Mouse (Mus musculus) MEL (cell line): ENCODE measurements around the gene Map3k20. TPM values are rescaled to one million over a fixed set of nuclear protein-coding genes. Genes with fewer than 3 reads are reported as not detected.

ENCODE experiments used
- DNase-seq: peaks from one replicate; pipeline ENCODE4 v3.0.0; 2011; ENCODE audit warnings: low read depth, low spot score
- H3K27ac ChIP-seq: 2 replicates; pipeline ENCODE4 v1.5.1; 2012; ENCODE audit warnings: low read depth, mild to moderate bottlenecking, control low read depth, low read length, moderate library complexity; ENCODE audit not compliant: control insufficient read depth
- H3K27me3 ChIP-seq, 2 experiments: fragments of 150-350 bp in 1 of 2; sonication (generic) in 1 of 2; 2 replicates each; pipeline ENCODE4 v1.6.1; 2012; ENCODE audit warnings: low read length in 2 of 2, mild to moderate bottlenecking in 2 of 2, improper control_type of control experiment in 1 of 2, moderate library complexity in 1 of 2; ENCODE audit not compliant: insufficient read depth in 2 of 2, control insufficient read depth in 1 of 2
- H3K36me3 ChIP-seq, 2 experiments: 2 replicates each; pipeline ENCODE4 v1.6.1; 2012 to 2014; ENCODE audit warnings: low read length in 2 of 2, improper control_type of control experiment in 1 of 2, inconsistent platforms in 1 of 2, mild to moderate bottlenecking in 1 of 2; ENCODE audit not compliant: insufficient read depth in 2 of 2, control insufficient read depth in 1 of 2
- H3K4me1 ChIP-seq, 2 experiments: fragments of 150-350 bp in 1 of 2; sonication (generic) in 1 of 2; 2 replicates each; pipeline ENCODE4 v1.6.1; 2012; ENCODE audit warnings: low read length in 2 of 2, improper control_type of control experiment in 1 of 2, mild to moderate bottlenecking in 1 of 2; ENCODE audit not compliant: insufficient read depth in 2 of 2, control insufficient read depth in 1 of 2
- H3K4me3 ChIP-seq, 2 experiments: fragments of 150-350 bp in 1 of 2; sonication (generic) in 1 of 2; 2 replicates each; pipeline ENCODE4 v1.5.1; 2012; ENCODE audit warnings: low read depth in 2 of 2, low read length in 2 of 2, mild to moderate bottlenecking in 2 of 2, moderate library complexity in 2 of 2, control low read depth in 1 of 2, improper control_type of control experiment in 1 of 2; ENCODE audit not compliant: control insufficient read depth in 1 of 2, insufficient read depth in 1 of 2
- H3K79me2 ChIP-seq: 2 replicates; pipeline ENCODE4 v1.6.1; 2012; ENCODE audit warnings: mild to moderate bottlenecking, low read length, moderate library complexity; ENCODE audit not compliant: control insufficient read depth, poor library complexity, insufficient read depth
- H3K9ac ChIP-seq: 2 replicates; pipeline ENCODE4 v1.6.1; 2012; ENCODE audit warnings: low read depth, mild to moderate bottlenecking, control low read depth, low read length, moderate library complexity; ENCODE audit not compliant: control insufficient read depth, poor library complexity, severe bottlenecking
- H3K9me3 ChIP-seq: fragments of 150-350 bp; sonication (generic); replicated peaks from 2 replicates; pipeline ENCODE4 v1.6.1; 2012; ENCODE audit warnings: mild to moderate bottlenecking, low read length, improper control_type of control experiment, moderate library complexity; ENCODE audit not compliant: insufficient read depth
- CHD1 ChIP-seq: IDR thresholded peaks from 2 replicates; pipeline ENCODE4 v1.6.1; 2012; ENCODE audit warnings: low read depth, mild to moderate bottlenecking, inconsistent platforms, low read length, improper control_type of control experiment
- CHD2 ChIP-seq: IDR thresholded peaks from 2 replicates; pipeline ENCODE4 v1.6.1; 2011; ENCODE audit warnings: low read length, improper control_type of control experiment
- E2F4 ChIP-seq: IDR thresholded peaks from 2 replicates; pipeline ENCODE4 v1.6.1; 2011; ENCODE audit warnings: low read depth, low read length, improper control_type of control experiment, borderline replicate concordance
- ELF1 ChIP-seq: IDR thresholded peaks from 2 replicates; pipeline ENCODE4 v1.6.1; 2014; ENCODE audit warnings: low read depth, mild to moderate bottlenecking, inconsistent platforms, low read length, improper control_type of control experiment, moderate library complexity
- EP300 ChIP-seq, 2 experiments: IDR thresholded peaks; 2 replicates each; pipeline ENCODE4 v1.6.1; 2011; ENCODE audit warnings: improper control_type of control experiment in 2 of 2, low read length in 2 of 2, low read depth in 1 of 2, mild to moderate bottlenecking in 1 of 2
- ETS1 ChIP-seq: IDR thresholded peaks from 2 replicates; pipeline ENCODE4 v1.6.1; 2012; ENCODE audit warnings: low read depth, mild to moderate bottlenecking, inconsistent platforms, low read length, improper control_type of control experiment, moderate library complexity
- GATA1 ChIP-seq: IDR thresholded peaks from 2 replicates; pipeline ENCODE4 v1.6.1; 2011; ENCODE audit warnings: low read depth, low read length, improper control_type of control experiment
- HCFC1 ChIP-seq: IDR thresholded peaks from 2 replicates; pipeline ENCODE4 v1.6.1; 2012; ENCODE audit warnings: low read depth, mild to moderate bottlenecking, inconsistent platforms, low read length, improper control_type of control experiment, moderate library complexity
- JUND ChIP-seq: IDR thresholded peaks from 2 replicates; pipeline ENCODE4 v1.6.1; 2011; ENCODE audit warnings: low read depth, mild to moderate bottlenecking, improper control_type of control experiment, low read length
- KAT2A ChIP-seq: conservative IDR thresholded peaks from 2 replicates; pipeline ENCODE4 v1.6.1; 2012; ENCODE audit warnings: low read depth, low read length, improper control_type of control experiment, inconsistent platforms
- MAFK ChIP-seq: IDR thresholded peaks from 2 replicates; pipeline ENCODE4 v1.6.1; 2011; ENCODE audit warnings: low read depth, mild to moderate bottlenecking, low read length, improper control_type of control experiment, borderline replicate concordance
- MAX ChIP-seq: IDR thresholded peaks from 2 replicates; pipeline ENCODE4 v1.6.1; 2011; ENCODE audit warnings: low read length, improper control_type of control experiment
- MAZ ChIP-seq: IDR thresholded peaks from 2 replicates; pipeline ENCODE4 v1.6.1; 2012; ENCODE audit warnings: low read depth, mild to moderate bottlenecking, inconsistent platforms, low read length, improper control_type of control experiment
- MEF2A ChIP-seq: IDR thresholded peaks from 2 replicates; pipeline ENCODE4 v1.6.1; 2014; ENCODE audit warnings: low read depth, mild to moderate bottlenecking, inconsistent platforms, low read length, improper control_type of control experiment; ENCODE audit not compliant: poor library complexity, insufficient replicate concordance, severe bottlenecking; ENCODE audit errors: extremely low read depth
- MXI1 ChIP-seq: IDR thresholded peaks from 2 replicates; pipeline ENCODE4 v1.6.1; 2011; ENCODE audit warnings: mild to moderate bottlenecking, low read depth, low read length, improper control_type of control experiment
- MYC ChIP-seq: IDR thresholded peaks from 2 replicates; pipeline ENCODE4 v1.6.1; 2011; ENCODE audit warnings: low read depth, mild to moderate bottlenecking, low read length, improper control_type of control experiment, moderate library complexity
- NELFE ChIP-seq: IDR thresholded peaks from 2 replicates; pipeline ENCODE4 v1.6.1; 2011; ENCODE audit warnings: low read depth, low read length, improper control_type of control experiment
- POLR2A ChIP-seq, 2 experiments: IDR thresholded peaks; 2 replicates each; pipeline ENCODE4 v1.6.1; 2011 to 2012; ENCODE audit warnings: low read length in 2 of 2, mild to moderate bottlenecking in 2 of 2, control low read depth in 1 of 2, improper control_type of control experiment in 1 of 2, low read depth in 1 of 2, moderate library complexity in 1 of 2; ENCODE audit not compliant: control insufficient read depth in 1 of 2, insufficient read depth in 1 of 2, poor library complexity in 1 of 2
- RCOR1 ChIP-seq: IDR thresholded peaks from 2 replicates; pipeline ENCODE4 v1.6.1; 2012; ENCODE audit warnings: low read depth, mild to moderate bottlenecking, inconsistent platforms, low read length, improper control_type of control experiment
- SIN3A ChIP-seq: IDR thresholded peaks from 2 replicates; pipeline ENCODE4 v1.6.1; 2012; ENCODE audit warnings: low read length, improper control_type of control experiment, inconsistent platforms
- SMC3 ChIP-seq: IDR thresholded peaks from 2 replicates; pipeline ENCODE4 v1.6.1; 2011; ENCODE audit warnings: low read depth, low read length, improper control_type of control experiment
- TAL1 ChIP-seq: IDR thresholded peaks from 2 replicates; pipeline ENCODE4 v1.6.1; 2012; ENCODE audit warnings: mild to moderate bottlenecking, inconsistent platforms, low read length, moderate library complexity, mixed read lengths
- UBTF ChIP-seq: IDR thresholded peaks from 2 replicates; pipeline ENCODE4 v1.6.1; 2012; ENCODE audit warnings: low read depth, mild to moderate bottlenecking, inconsistent platforms, low read length, improper control_type of control experiment, moderate library complexity, borderline replicate concordance; ENCODE audit not compliant: insufficient read depth
- USF1 ChIP-seq: IDR thresholded peaks from 2 replicates; pipeline ENCODE4 v1.6.1; 2014; ENCODE audit warnings: low read depth, mild to moderate bottlenecking, inconsistent platforms, low read length, improper control_type of control experiment, moderate library complexity
- USF2 ChIP-seq, 2 experiments: IDR thresholded peaks; 2 replicates each; pipeline ENCODE4 v1.6.1; 2011 to 2012; ENCODE audit warnings: improper control_type of control experiment in 2 of 2, low read length in 2 of 2, borderline replicate concordance in 1 of 2, inconsistent platforms in 1 of 2, low read depth in 1 of 2, mild to moderate bottlenecking in 1 of 2; ENCODE audit not compliant: insufficient read depth in 1 of 2
- ZKSCAN1 ChIP-seq: IDR thresholded peaks from 2 replicates; pipeline ENCODE4 v1.6.1; 2012; ENCODE audit warnings: low read depth, mild to moderate bottlenecking, inconsistent platforms, low read length, improper control_type of control experiment, moderate library complexity
- ZMIZ1 ChIP-seq: IDR thresholded peaks from 2 replicates; pipeline ENCODE4 v1.6.1; 2012; ENCODE audit warnings: low read depth, mild to moderate bottlenecking, inconsistent platforms, low read length, improper control_type of control experiment, moderate library complexity
- ZNF384 ChIP-seq: IDR thresholded peaks from 2 replicates; pipeline ENCODE4 v1.6.1; 2012; ENCODE audit warnings: low read depth, mild to moderate bottlenecking, inconsistent platforms, low read length, improper control_type of control experiment
- polyA plus RNA-seq, 2 experiments: library from polyadenylated mRNA; stranded (reverse) in 1 of 2; unstranded in 1 of 2; fragments of >175 nt in 1 of 2; fragments of >200 nt in 1 of 2; gene quantifications; 2 replicates each; pipeline versions ENCODE4 v1.2.1 to v1.2.4; 2012; ENCODE audit warnings: low replicate concordance in 2 of 2, low read depth in 1 of 2; ENCODE audit not compliant: insufficient read length in 2 of 2, insufficient read depth in 1 of 2, missing spikeins in 1 of 2
- total RNA-seq: library from RNA; depleted of rRNA; stranded (reverse); fragments of 300-350 nt; gene quantifications from 2 replicates; pipeline ENCODE4 v1.2.3, GENCODE M21; 2012

Gene Map3k20
- total and polyA plus RNA-seq, 3 experiments, result 7.4 to 9.6 TPM; not detected in 1

- Histone ChIP-seq H3K4me1 (peaks cover 4 to 14% of the 10 kb centered on the region in 2 experiments), H3K9me3 (no peaks in the 10 kb centered on the region), H3K9ac (peak overlapping the region; percentile 81), H3K27me3 (peaks cover 3 to 15% of the 10 kb centered on the region in 2 experiments; a peak in 3 of 4 replicates), H3K27ac (peak overlapping the region; percentile 38), H3K79me2 (peaks cover 5% of the 10 kb centered on the region; the same call in 1 of the 2 replicates), H3K4me3 (peak overlapping the region; percentile 65 to 67), H3K36me3 (peaks cover 0 to 13% of the 10 kb centered on the region in 2 experiments; a peak in 2 of 4 replicates)
- no peak for TF ChIP-seq ZKSCAN1
- peak; percentile 28; the same call in 1 of the 2 replicates for TF ChIP-seq HCFC1
- peak; percentile 11; the same call in 1 of the 2 replicates for TF ChIP-seq MAX
- TF ChIP-seq SMC3, result no peak
- TF ChIP-seq UBTF, result no peak
- 0 out of 2 replicates have a peak, but pooled peaks have one; percentile 41 for TF ChIP-seq SIN3A
- no peak for TF ChIP-seq ZMIZ1
- TF ChIP-seq USF1, result no peak
- peak; percentile 52; the same call in 1 of the 2 replicates for TF ChIP-seq MXI1
- 0 out of 2 replicates have a peak, but pooled peaks have one; percentile 33 for TF ChIP-seq CHD1
- DNase-seq, result peak; percentile 77
Observed at GRCm38 (mm10) chr2:72285888-72286661, 638 bp downstream of the Map3k20 start.

- Histone ChIP-seq H3K9ac (peak overlapping the region; percentile 24), H3K9me3 (no peaks in the 10 kb centered on the region), H3K4me3 (peak overlapping the region; percentile 27 to 67), H3K36me3 (peaks cover 0 to 13% of the 10 kb centered on the region in 2 experiments; a peak in 2 of 4 replicates), H3K27ac (peak overlapping the region; percentile 71), H3K4me1 (peaks cover 4 to 14% of the 10 kb centered on the region in 2 experiments), H3K79me2 (peaks cover 7% of the 10 kb centered on the region; the same call in 1 of the 2 replicates), H3K27me3 (peaks cover 0 to 14% of the 10 kb centered on the region in 2 experiments; a peak in 2 of 4 replicates)
- peak; percentile 87 for DNase-seq
- no peak for TF ChIP-seq SMC3
- TF ChIP-seq RCOR1, result peak; percentile 77
- TF ChIP-seq ELF1, result no peak
- TF ChIP-seq JUND, result no peak
- TF ChIP-seq GATA1, result peak; percentile 93
- peak; percentile 78 for TF ChIP-seq TAL1
- TF ChIP-seq MEF2A, result peak; percentile 42; the same call in 1 of the 2 replicates
- TF ChIP-seq ETS1, result peak; percentile 86
- no peak for TF ChIP-seq USF1
- no peak for TF ChIP-seq NELFE
- no peak for TF ChIP-seq POLR2A (IDR thresholded peaks at IDR 0.05; ENCODE audit: control insufficient read depth in 1 of 2, insufficient read depth in 1 of 2, low read depth in 1 of 2, low read length in 2 of 2, poor library complexity in 1 of 2)
- TF ChIP-seq ZKSCAN1, result no peak
- TF ChIP-seq EP300 (IDR thresholded peaks at IDR 0.05; ENCODE audit: low read depth in 1 of 2, low read length in 2 of 2), result peak; percentile 74 to 86
- no peak for TF ChIP-seq E2F4
- no peak for TF ChIP-seq USF2 (IDR thresholded peaks at IDR 0.05; ENCODE audit: borderline replicate concordance in 1 of 2, insufficient read depth in 1 of 2, low read depth in 1 of 2, low read length in 2 of 2)
- TF ChIP-seq CHD2, result no peak
- peak; percentile 69 for TF ChIP-seq SIN3A
- no peak; the same call in 1 of the 2 replicates for TF ChIP-seq CHD1
- TF ChIP-seq ZNF384, result no peak
- no peak for TF ChIP-seq MAX
- peak; percentile 49; the same call in 1 of the 2 replicates for TF ChIP-seq MYC
- TF ChIP-seq MAZ, result no peak
- TF ChIP-seq MAFK, result no peak
- no peak for TF ChIP-seq KAT2A
Observed at GRCm38 (mm10) chr2:72287142-72287541, 1.7 kb downstream of the Map3k20 start.
